Comparison of ENCODE assay signal across 14 mouse cellular contexts in the genomic region with DNA sequence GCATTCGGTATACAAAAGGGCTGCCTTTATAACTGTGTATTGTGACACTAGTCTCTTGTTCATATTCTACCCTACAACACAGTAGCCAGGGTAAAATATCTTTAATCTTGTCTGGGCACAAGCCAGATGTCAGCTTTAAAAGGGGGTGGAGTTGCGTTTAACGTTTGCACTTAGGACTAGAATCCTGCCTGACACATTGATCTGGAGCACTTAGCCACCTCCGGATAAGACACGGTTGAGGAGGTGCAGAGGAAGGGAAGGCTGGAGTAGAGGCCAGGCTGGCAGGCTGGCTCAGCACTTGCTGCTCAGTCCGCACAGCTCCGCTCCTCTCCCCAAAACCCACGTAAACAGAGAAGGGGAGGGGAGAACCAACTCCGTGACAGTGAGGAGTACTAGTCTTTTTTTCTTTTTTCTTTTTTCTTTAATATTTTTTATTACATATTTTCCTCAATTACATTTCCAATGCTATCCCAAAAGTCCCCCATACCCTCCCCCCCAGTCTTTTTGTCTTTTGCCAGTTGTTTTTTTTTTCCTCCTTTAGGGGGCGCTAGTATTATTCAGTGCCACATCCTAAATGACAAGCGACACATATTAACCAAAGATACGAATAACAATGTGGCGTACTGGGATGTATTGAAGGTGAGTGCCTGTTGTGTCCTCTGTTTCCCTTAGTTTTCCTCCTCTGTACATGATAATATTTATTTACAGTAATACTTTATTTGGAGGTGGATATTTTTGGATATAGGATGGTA. TPM values are rescaled to one million over a fixed set of nuclear protein-coding genes. Genes with fewer than 3 reads are reported as not detected.
DNase-seq lines count a peak whose midpoint lies in the region; ATAC-seq and TF ChIP-seq lines count a peak whose summit lies in the region.
"Had no signal": no experiment of that assay in that cellular context is flagged by ENCODE, and none has a peak within 500 bp of the region (broad histone marks: within the 10 kb centered on the region; RNA-seq: fewer than 3 reads in every experiment).

No protein-coding gene starts in this region.

- H3K9ac ChIP-seq in kidney, postnatal 0 days (ENCODE audit: low read depth, low read length), result no peak overlapping the region
- H3K9ac ChIP-seq: embryonic facial prominence, embryonic 12.5 days had no signal

- H3K36me3 ChIP-seq in kidney, postnatal 0 days (ENCODE audit: insufficient read depth, low read length), result peaks cover 79% of the 10 kb centered on the region
- H3K36me3 ChIP-seq in thymus, adult 2 months (ENCODE audit: control insufficient read depth, insufficient read depth, low read length), result peaks cover 84% of the 10 kb centered on the region

- H3K4me1 ChIP-seq in kidney, postnatal 0 days (replicated peaks; ENCODE audit: insufficient read depth, low read length), result no peaks in the 10 kb centered on the region
- H3K4me1 ChIP-seq in thymus, adult 2 months (replicated peaks; ENCODE audit: control insufficient read depth, insufficient read depth, low read length), result no peaks in the 10 kb centered on the region
- H3K4me1 ChIP-seq: embryonic facial prominence, embryonic 12.5 days; limb, embryonic 10.5 days had no signal

- no peak overlapping the region for H3K4me3 ChIP-seq in kidney, postnatal 0 days (replicated peaks; ENCODE audit: low read depth, low read length)
- H3K4me3 ChIP-seq in thymus, adult 2 months (ENCODE audit: control insufficient read depth, insufficient read depth, low read length), result no peak overlapping the region
- H3K4me3 ChIP-seq: embryonic facial prominence, embryonic 12.5 days; limb, embryonic 10.5 days had no signal

- no peak overlapping the region for H3K27ac ChIP-seq in kidney, postnatal 0 days
- H3K27ac ChIP-seq in thymus, adult 2 months (ENCODE audit: control insufficient read depth, insufficient read depth, low read length), result no peak overlapping the region
- H3K27ac ChIP-seq: embryonic facial prominence, embryonic 12.5 days; limb, embryonic 10.5 days had no signal

- 72% methylated on average over 13 of the region's 13 CpGs for WGBS in kidney, postnatal 0 days
- 89% methylated on average over 13 of the region's 13 CpGs for WGBS in thymus, adult 2 months

- DNase-seq in embryo, embryonic 10.5 days (ENCODE audit: low spot score), result peak; percentile 31
- DNase-seq in embryo, embryonic 10 days (ENCODE audit: low spot score), result no peak
- peak; percentile 20 for DNase-seq in kidney, postnatal 0 days (ENCODE audit: low spot score)
- no peak for DNase-seq in kidney, adult 18-20 months
- peak; percentile 21 for DNase-seq in A20 (ENCODE audit: low read depth, low spot score)
- no peak for DNase-seq in thymus, adult 2 months
- no peak for DNase-seq in testis, postnatal 10 days (ENCODE audit: low spot score)
- DNase-seq: cerebellum, adult 11 months; gastrocnemius, postnatal 25 days; heart, postnatal 10 days; kidney, adult 8-10 months had no signal

- no peak overlapping the region for H3K4me2 ChIP-seq in kidney, postnatal 0 days (ENCODE audit: low read length)
- H3K4me2 ChIP-seq: embryonic facial prominence, embryonic 12.5 days had no signal

- ATAC-seq in kidney, postnatal 0 days (replicated peaks; ENCODE audit: low FRiP score, low read depth), result no peak
- ATAC-seq in megakaryocyte-erythroid progenitor cell, adult 5-6 weeks (replicated peaks; ENCODE audit: low FRiP score, low TSS enrichment, poor library complexity, severe bottlenecking), result peak; percentile 77

- peak; percentile 55 for TF ChIP-seq CTCF in kidney, postnatal 0 days (IDR thresholded peaks at IDR 0.05; ENCODE audit: low read depth)
- TF ChIP-seq CTCF in thymus, adult 2 months (IDR thresholded peaks at IDR 0.05; ENCODE audit: borderline replicate concordance, control insufficient read depth, extremely low read depth, insufficient read depth, low read length, poor library complexity), result no peak

- H3K27me3 ChIP-seq in kidney, postnatal 0 days (ENCODE audit: insufficient read depth, low read length), result no peaks in the 10 kb centered on the region
- H3K27me3 ChIP-seq in thymus, adult 2 months (ENCODE audit: control insufficient read depth, insufficient read depth, low read length), result no peaks in the 10 kb centered on the region
- H3K27me3 ChIP-seq: embryonic facial prominence, embryonic 12.5 days had no signal

- TF ChIP-seq POLR2A in thymus, adult 2 months (IDR thresholded peaks at IDR 0.05; ENCODE audit: control insufficient read depth, extremely low read depth, insufficient read depth, low read length, poor library complexity), result no peak

- H3K9me3 ChIP-seq in kidney, postnatal 0 days (replicated peaks; ENCODE audit: low read length), result no peaks in the 10 kb centered on the region
- H3K9me3 ChIP-seq: embryonic facial prominence, embryonic 12.5 days; limb, embryonic 10.5 days had no signal

RNA-seq across cellular contexts. Expression of gene Wdr48, which starts 18.6 kb away (rescaled TPM):
- polyA plus RNA-seq in kidney, postnatal 0 days (2015; fragmentation: Nextera tagmentation; extraction: Ambion mirVana), result 30.8 and 31.1 TPM in 2 replicates
- total RNA-seq in megakaryocyte-erythroid progenitor cell, adult 5-6 weeks (2014; fragmentation: Nextera tagmentation), result 49.3 and 67.8 TPM in 2 replicates
- total RNA-seq in megakaryocyte-erythroid progenitor cell, adult 5-6 weeks (2017), result 27.2 and 36.4 TPM in 2 replicates
- polyA plus RNA-seq in thymus, adult 2 months (2012; rRNA removed), result 78.9 and 90.5 TPM in 2 replicates

RNA-seq across cellular contexts. Expression of gene Gorasp1, which starts 24.1 kb away (rescaled TPM):
- 18.3 and 19.1 TPM in 2 replicates for polyA plus RNA-seq in kidney, postnatal 0 days (2015; fragmentation: Nextera tagmentation; extraction: Ambion mirVana)
- total RNA-seq in megakaryocyte-erythroid progenitor cell, adult 5-6 weeks (2014; fragmentation: Nextera tagmentation), result 8.9 and 11.4 TPM in 2 replicates
- 4.8 and 7.8 TPM in 2 replicates for total RNA-seq in megakaryocyte-erythroid progenitor cell, adult 5-6 weeks (2017)
- 10.8 and 11.0 TPM in 2 replicates for polyA plus RNA-seq in thymus, adult 2 months (2012; rRNA removed)

RNA-seq across cellular contexts. Expression of gene Ttc21a, which starts 24.1 kb away (rescaled TPM):
- polyA plus RNA-seq in kidney, postnatal 0 days (2015; fragmentation: Nextera tagmentation; extraction: Ambion mirVana), result 0.03 and 0.06 TPM in 2 replicates
- not detected in 2 replicates for total RNA-seq in megakaryocyte-erythroid progenitor cell, adult 5-6 weeks (2014; fragmentation: Nextera tagmentation)
- total RNA-seq in megakaryocyte-erythroid progenitor cell, adult 5-6 weeks (2017), result not detected in 2 replicates
- 0.18 and 0.29 TPM in 2 replicates for polyA plus RNA-seq in thymus, adult 2 months (2012; rRNA removed)
- total RNA-seq: gastrocnemius, postnatal 25 days; heart, postnatal 10 days had no signal

Comparison
In these comparisons a context has a peak if more than half of its experiments do, and no peak if none do; other contexts are left out.
1. DNase-seq: peak in embryo, embryonic 10.5 days (single experiment), kidney, postnatal 0 days (single experiment) and A20 (single experiment); none in embryo, embryonic 10 days (single experiment), kidney, adult 18-20 months (single experiment), thymus, adult 2 months (single experiment) and testis, postnatal 10 days (single experiment).